Mouse (Mus musculus) kidney, postnatal 36 days (tissue): ENCODE measurements around the gene Nckipsd.

Experiments
- DNase-seq, 2 experiments: peaks; one replicate each; pipeline ENCODE4 v3.0.0; 2021 to 2022; ENCODE audit warnings: mixed read lengths in 2 of 2

Gene Nckipsd

DNA sequence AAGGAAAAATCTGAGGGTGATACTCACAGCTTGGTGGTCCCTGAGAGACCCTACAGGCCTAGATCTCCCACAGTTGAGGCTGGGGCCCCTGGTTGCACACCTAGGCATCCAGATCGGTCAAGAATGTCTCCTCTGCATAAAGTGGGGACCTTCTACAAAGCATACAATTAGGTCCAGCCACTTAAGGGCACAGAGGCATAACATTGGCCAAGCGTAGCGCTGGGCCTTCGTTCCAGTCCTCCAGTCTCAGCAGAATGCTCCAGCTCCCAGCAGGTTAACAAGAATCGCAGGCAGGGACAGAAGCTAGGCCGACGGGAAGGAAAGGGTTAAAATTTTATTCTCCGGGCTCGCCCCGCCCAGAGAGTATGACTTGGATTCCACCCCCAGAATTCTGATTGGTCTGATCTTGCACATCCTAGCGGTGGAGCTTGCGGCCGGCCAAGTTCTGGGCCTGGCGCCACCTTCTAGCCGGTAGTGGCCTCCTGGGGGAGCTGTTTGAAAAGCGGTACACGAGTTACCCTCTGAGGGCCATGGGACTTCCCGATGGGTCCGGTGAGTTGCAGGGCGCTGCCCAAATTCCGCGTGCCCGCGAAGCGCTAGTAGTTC lies 45.6 kb downstream of the Nckipsd start:
- peak; percentile 94 to 96 for DNase-seq

DNA sequence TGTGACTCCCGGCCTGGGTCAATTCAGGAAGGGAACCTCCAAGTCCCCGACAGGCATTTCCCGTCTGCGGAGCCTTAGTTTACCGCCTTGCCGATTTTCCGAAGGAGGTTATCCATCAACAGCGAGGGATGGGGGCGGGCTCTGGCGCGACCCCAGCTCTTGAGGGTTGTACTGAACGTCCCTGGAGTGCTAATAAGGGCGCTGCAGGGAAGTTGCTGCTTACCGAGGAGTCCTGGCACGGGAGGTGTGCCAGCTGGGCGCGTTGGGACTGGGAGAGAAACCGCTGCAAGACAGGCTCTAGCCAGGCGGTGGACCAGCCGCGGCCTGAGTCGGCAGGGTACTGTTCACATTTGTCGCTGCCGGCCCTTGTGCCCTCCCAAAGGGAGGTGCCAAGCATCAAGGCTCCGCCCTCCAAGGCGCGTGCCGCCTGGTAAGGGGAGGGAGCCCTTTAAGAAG lies 46.1 kb downstream of the Nckipsd start:
- DNase-seq, result peak; percentile 91 to 93

DNA sequence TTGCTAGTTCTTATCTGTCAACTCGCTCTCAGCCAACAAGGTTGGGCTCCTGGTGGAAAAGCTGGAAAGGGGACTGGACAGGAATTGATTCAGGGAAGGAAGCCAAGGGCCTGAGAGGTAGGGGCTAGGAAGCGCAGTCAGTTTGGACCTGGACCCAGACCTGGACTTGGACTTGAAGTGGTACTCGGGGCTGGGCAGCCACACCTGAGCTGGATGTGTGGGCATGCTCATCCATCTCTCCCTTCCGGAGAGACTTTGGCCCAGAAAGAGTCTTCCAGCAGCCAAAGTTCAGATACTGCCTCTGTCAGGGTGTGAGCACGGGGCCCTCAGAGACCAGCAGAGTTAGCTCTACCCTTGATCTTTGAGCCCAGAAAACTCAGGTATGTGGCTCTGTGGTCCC lies 47.2 kb downstream of the Nckipsd start:
- peak; percentile 57 to 73 for DNase-seq

DNA sequence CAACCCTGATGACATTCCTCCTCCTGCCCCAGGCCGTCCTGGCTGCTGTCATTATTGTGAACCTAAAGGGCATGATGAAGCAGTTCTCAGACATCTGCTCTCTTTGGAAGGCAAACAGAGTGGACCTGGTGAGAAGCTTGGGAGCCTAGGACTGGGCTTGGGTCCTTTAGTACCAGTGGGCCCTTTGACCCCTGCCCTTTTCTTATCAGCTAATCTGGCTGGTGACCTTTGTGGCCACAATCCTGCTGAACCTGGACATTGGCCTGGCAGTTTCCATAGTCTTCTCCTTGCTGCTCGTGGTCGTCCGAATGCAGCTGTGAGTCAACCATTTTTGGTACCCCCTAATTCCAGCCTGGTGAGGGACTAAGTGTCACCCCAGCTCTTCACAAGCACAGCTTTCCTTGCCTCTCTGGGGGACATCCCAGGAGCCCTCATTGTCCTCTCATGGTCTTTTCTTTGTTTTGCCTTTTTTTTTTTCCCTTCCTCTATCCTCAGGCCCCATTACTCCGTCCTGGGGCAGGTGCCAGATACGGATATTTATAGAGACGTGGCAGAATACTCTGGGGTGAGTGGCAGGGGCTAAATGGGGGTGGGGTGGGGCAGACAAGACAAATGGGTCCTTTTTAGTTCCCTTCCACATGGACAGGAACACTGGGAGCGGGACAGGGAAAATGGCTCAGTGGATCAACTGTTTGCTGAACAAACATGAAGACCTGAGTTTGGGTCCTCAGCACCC lies 50.8 kb downstream of the Nckipsd start:
- DNase-seq, result no peak
